Mouse (Mus musculus): ENCODE data around the gene Gm20379.

Gene Gm20379

GRCm38 (mm10) chr13:92305680-92306079 is at the start of gene Gm20379:
TSS of gene Gm20379 (plus strand) at chr13:92305980.
- in situ Hi-C loops (cut with MseI, MboI): no loop called here

- in situ Hi-C loops (cut with MseI, MboI): no loop called here
Measured at GRCm38 (mm10) chr13:92261329-92261728, 44.5 kb upstream of the Gm20379 start.

GRCm38 (mm10) chr13:92263566-92263965 is 42.2 kb upstream of the Gm20379 start:
- in situ Hi-C loops (cut with MseI, MboI): no loop called here

GRCm38 (mm10) chr13:92267076-92267475 is 38.7 kb upstream of the Gm20379 start:
- in situ Hi-C loops (cut with MseI, MboI): no loop called here

GRCm38 (mm10) chr13:92274274-92275198 is 31.2 kb upstream of the Gm20379 start:
- in situ Hi-C loops (cut with MseI, MboI): no loop called here

GRCm38 (mm10) chr13:92275292-92275691 is 30.5 kb upstream of the Gm20379 start:
- in situ Hi-C loops (cut with MseI, MboI): no loop called here

- in situ Hi-C loops (cut with MseI, MboI): no loop called here
Measured at GRCm38 (mm10) chr13:92277027-92277426, 28.8 kb upstream of the Gm20379 start.

- in situ Hi-C loops (cut with MseI, MboI): no loop called here
Measured at GRCm38 (mm10) chr13:92291605-92292004, 14.2 kb upstream of the Gm20379 start.

GRCm38 (mm10) chr13:92293883-92294282 is 11.9 kb upstream of the Gm20379 start:
- in situ Hi-C loops (cut with MseI, MboI): no loop called here

GRCm38 (mm10) chr13:92296490-92296889 is 9.3 kb upstream of the Gm20379 start:
- in situ Hi-C loops (cut with MseI, MboI): no loop called here

GRCm38 (mm10) chr13:92297021-92297420 is 8.8 kb upstream of the Gm20379 start:
- in situ Hi-C loops (cut with MseI, MboI): no loop called here

- in situ Hi-C loops (cut with MseI, MboI): no loop called here
Measured at GRCm38 (mm10) chr13:92299522-92299921, 6.3 kb upstream of the Gm20379 start.

- in situ Hi-C loops (cut with MseI, MboI): no loop called here
Measured at GRCm38 (mm10) chr13:92301754-92302153, 4.0 kb upstream of the Gm20379 start.

GRCm38 (mm10) chr13:92302466-92302865 is 3.3 kb upstream of the Gm20379 start:
- in situ Hi-C loops (cut with MseI, MboI): no loop called here

- in situ Hi-C loops (cut with MseI, MboI): no loop called here
Measured at GRCm38 (mm10) chr13:92303062-92303948, 2.5 kb upstream of the Gm20379 start.

GRCm38 (mm10) chr13:92304291-92304690 is 1.5 kb upstream of the Gm20379 start:
- in situ Hi-C loops (cut with MseI, MboI): no loop called here

- in situ Hi-C loops (cut with MseI, MboI): no loop called here
Measured at GRCm38 (mm10) chr13:92314613-92315012, 8.8 kb downstream of the Gm20379 start.

GRCm38 (mm10) chr13:92320770-92321169 is 15.0 kb downstream of the Gm20379 start:
- in situ Hi-C loops (cut with MseI, MboI): no loop called here

GRCm38 (mm10) chr13:92326030-92326429 is 20.2 kb downstream of the Gm20379 start:
- in situ Hi-C loops (cut with MseI, MboI): no loop called here

- in situ Hi-C loops (cut with MseI, MboI): no loop called here
Measured at GRCm38 (mm10) chr13:92328000-92328399, 22.2 kb downstream of the Gm20379 start.

GRCm38 (mm10) chr13:92330621-92331020 is 24.8 kb downstream of the Gm20379 start:
- in situ Hi-C loops (cut with MseI, MboI): loop anchor here (10.0 kb wide), 1 partner anchor 426 kb away; no protein-coding TSS in a partner anchor

All from mouse trophoblast stem cell (cell line).